Mouse (Mus musculus) spleen, adult 2 months (tissue): ENCODE measurements around the gene Stk24. TPM values are rescaled to one million over a fixed set of nuclear protein-coding genes. Genes with fewer than 3 reads are reported as not detected.

Source experiments
- DNase-seq, 2 experiments: peaks; one replicate each; pipeline versions ENCODE4 v3.0.0 to v3.0.0-alpha.2; 2012 to 2021; ENCODE audit warnings: low spot score in 2 of 2, low read depth in 1 of 2
- H3K27ac ChIP-seq: fragments of 200-500 bp; 2 replicates; pipeline ENCODE4 v1.5.1; 2012; ENCODE audit warnings: low read length, inconsistent platforms; ENCODE audit not compliant: insufficient read depth
- H3K27me3 ChIP-seq: fragments of 200-500 bp; 2 replicates; pipeline ENCODE4 v1.6.1; 2012; ENCODE audit warnings: mild to moderate bottlenecking, moderate library complexity, low read length, inconsistent platforms; ENCODE audit not compliant: control insufficient read depth, insufficient read depth
- H3K36me3 ChIP-seq: fragments of 200-500 bp; 2 replicates; pipeline ENCODE4 v1.6.1; 2012; ENCODE audit warnings: mild to moderate bottlenecking, low read length, inconsistent platforms; ENCODE audit not compliant: control insufficient read depth, insufficient read depth
- H3K4me1 ChIP-seq: fragments of 200-500 bp; 2 replicates; pipeline ENCODE4 v1.6.1; 2011; ENCODE audit warnings: inconsistent platforms; ENCODE audit not compliant: control insufficient read depth, insufficient read depth, insufficient read length
- H3K4me3 ChIP-seq: fragments of 200-500 bp; 2 replicates; pipeline ENCODE4 v1.5.1; 2011; ENCODE audit warnings: mild to moderate bottlenecking, inconsistent platforms; ENCODE audit not compliant: insufficient read depth, insufficient read length; ENCODE audit errors: extremely low read depth
- CTCF ChIP-seq: fragments of 200-500 bp; IDR thresholded peaks from 2 replicates; pipeline ENCODE4 v1.5.1; 2011; ENCODE audit warnings: mild to moderate bottlenecking, inconsistent platforms; ENCODE audit not compliant: insufficient read depth, insufficient read length, insufficient replicate concordance; ENCODE audit errors: extremely low read depth
- POLR2A ChIP-seq: fragments of 200-500 bp; IDR thresholded peaks from 2 replicates; pipeline ENCODE4 v1.6.1; 2011; ENCODE audit warnings: low read depth, low read length, inconsistent platforms
- WGBS: fragments of 180-500 bp; shearing (Covaris S2); methylation state at CpG from one replicate; pipeline ENCODE4 v1.1.7; 2018; 5-methylcytosine and 5-hydroxymethylcytosine counted together
- polyA plus RNA-seq: library from polyadenylated mRNA; depleted of rRNA; stranded (reverse); fragments of >200 nt; gene quantifications from 2 replicates; pipeline ENCODE4 v1.2.3, GENCODE M21; 2012

Stk24 gene
- polyA plus RNA-seq, 1 experiment = 32.6 TPM

- no peak for DNase-seq
- peaks cover 67% of the 10 kb centered on the region for H3K4me1 ChIP-seq
- H3K4me3 ChIP-seq = no peak overlapping the region
- WGBS = 28% methylated on average over 5 of the region's 5 CpGs
- TF ChIP-seq POLR2A (no peak), CTCF (no peak)
- H3K36me3 ChIP-seq = peaks cover 3% of the 10 kb centered on the region; the same call in 1 of the 2 replicates
- H3K27ac ChIP-seq = peak overlapping the region; percentile 77
- H3K27me3 ChIP-seq = no peaks in the 10 kb centered on the region
Observed at GRCm38 (mm10) chr14:121371911-121372820, 7.6 kb downstream of the Stk24 start.

- Histone ChIP-seq H3K36me3 (no peaks in the 10 kb centered on the region; the same call in 1 of the 2 replicates), H3K4me1 (peaks cover 75% of the 10 kb centered on the region; the same call in 1 of the 2 replicates), H3K4me3 (no peak overlapping the region), H3K27me3 (no peaks in the 10 kb centered on the region), H3K27ac (peak overlapping the region; percentile 95)
- 66% methylated on average over 5 of the region's 5 CpGs for WGBS
- no peak for TF ChIP-seq CTCF
- TF ChIP-seq POLR2A = no peak
- no peak for DNase-seq
Observed at GRCm38 (mm10) chr14:121369385-121369784, 10.4 kb downstream of the Stk24 start.

GRCm38 (mm10) chr14:121368108-121368705, 11.6 kb downstream of the Stk24 start:
- 74% methylated on average over 4 of the region's 4 CpGs for WGBS

GRCm38 (mm10) chr14:121365991-121366728, 13.7 kb downstream of the Stk24 start:
- peaks cover 59% of the 10 kb centered on the region; the same call in 1 of the 2 replicates for H3K4me1 ChIP-seq
- peak overlapping the region; percentile 26; the same call in 1 of the 2 replicates for H3K4me3 ChIP-seq
- peak overlapping the region; percentile 95 for H3K27ac ChIP-seq
- 0 out of 2 replicates have a peak, but pooled peaks cover 2% of the 10 kb centered on the region for H3K36me3 ChIP-seq
- no peak for TF ChIP-seq POLR2A
- TF ChIP-seq CTCF = no peak
- 5% methylated on average over 17 of the region's 17 CpGs for WGBS
- H3K27me3 ChIP-seq = no peaks in the 10 kb centered on the region
- peak; percentile 87 to 93 for DNase-seq

More at GRCm38 (mm10) chr14:121368108-121368705, 11.6 kb downstream of the Stk24 start:
- H3K4me3 ChIP-seq = no peak overlapping the region
- DNase-seq = no peak
- peak overlapping the region; percentile 95 for H3K27ac ChIP-seq
- no peak for TF ChIP-seq POLR2A
- TF ChIP-seq CTCF = no peak
- H3K36me3 ChIP-seq = no peaks in the 10 kb centered on the region
- no peaks in the 10 kb centered on the region for H3K27me3 ChIP-seq
- peaks cover 70% of the 10 kb centered on the region; the same call in 1 of the 2 replicates for H3K4me1 ChIP-seq

GRCm38 (mm10) chr14:121365390-121365789, 14.4 kb downstream of the Stk24 start:
- no peaks in the 10 kb centered on the region for H3K27me3 ChIP-seq
- no peak for TF ChIP-seq CTCF
- no peak for TF ChIP-seq POLR2A
- peaks cover 59% of the 10 kb centered on the region; the same call in 1 of the 2 replicates for H3K4me1 ChIP-seq
- H3K36me3 ChIP-seq = 0 out of 2 replicates have a peak, but pooled peaks cover 2% of the 10 kb centered on the region
- DNase-seq = no peak
- 31% methylated on average over 7 of the region's 7 CpGs for WGBS
- peak overlapping the region; percentile 88 for H3K27ac ChIP-seq
- H3K4me3 ChIP-seq = no peak overlapping the region

GRCm38 (mm10) chr14:121364282-121364681, 15.5 kb downstream of the Stk24 start:
- WGBS = 85% methylated on average over 7 of the region's 7 CpGs
- TF ChIP-seq POLR2A = no peak
- TF ChIP-seq CTCF = no peak
- H3K27ac ChIP-seq = peak overlapping the region; percentile 24; the same call in 1 of the 2 replicates
- H3K36me3 ChIP-seq = 0 out of 2 replicates have a peak, but pooled peaks cover 2% of the 10 kb centered on the region
- no peak for DNase-seq
- peaks cover 62% of the 10 kb centered on the region; the same call in 1 of the 2 replicates for H3K4me1 ChIP-seq
- H3K27me3 ChIP-seq = no peaks in the 10 kb centered on the region
- no peak overlapping the region for H3K4me3 ChIP-seq
